Mouse (Mus musculus): ENCODE results near the gene Aars2.
A peak's percentile ranks its signal among the peaks of the same experiment; 100 is the strongest.

Aars2 gene

DNA sequence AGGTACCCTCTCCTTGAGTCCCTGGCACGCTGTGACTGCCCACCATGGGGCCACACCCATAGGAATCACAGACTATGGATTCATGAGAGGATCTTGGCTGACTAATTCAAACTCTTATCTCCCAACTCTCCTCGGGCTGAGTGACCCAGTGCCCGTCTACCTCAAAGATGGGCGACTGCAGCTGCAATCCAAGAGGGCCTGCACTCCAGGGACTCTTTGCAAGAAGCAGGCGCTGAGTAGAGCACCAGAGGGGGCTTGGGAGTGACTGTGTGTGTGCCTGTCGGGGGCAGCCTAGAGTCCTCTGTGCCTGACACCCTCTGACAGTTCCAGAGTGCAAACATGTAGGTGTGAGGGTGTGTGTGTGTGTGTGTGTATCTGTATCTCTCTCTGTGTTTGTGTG lies 35.5 kb downstream of the Aars2 start:
- DNase-seq (ENCODE audit: low spot score in 2 of 2): no peak

DNA sequence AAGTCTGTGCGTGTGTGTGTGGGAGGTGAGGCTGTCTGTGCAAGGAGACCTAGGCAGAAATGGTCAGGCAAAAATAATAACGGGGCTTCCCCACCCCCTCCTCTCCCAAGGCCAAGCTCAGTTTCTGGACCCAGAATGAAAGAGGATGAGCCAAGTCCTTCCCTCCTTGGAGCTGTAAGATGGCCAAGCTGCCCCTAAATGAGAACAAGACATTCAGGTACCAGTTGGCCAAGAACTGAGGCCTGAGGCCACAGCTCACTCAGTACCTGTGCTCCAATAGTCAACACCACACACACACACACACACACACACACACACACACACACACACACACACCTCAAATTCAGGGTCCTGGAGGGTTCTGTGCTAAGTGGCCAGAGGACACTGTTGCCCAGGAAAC lies 36.1 kb downstream of the Aars2 start:
- DNase-seq (ENCODE audit: low spot score in 2 of 2): no peak

DNA sequence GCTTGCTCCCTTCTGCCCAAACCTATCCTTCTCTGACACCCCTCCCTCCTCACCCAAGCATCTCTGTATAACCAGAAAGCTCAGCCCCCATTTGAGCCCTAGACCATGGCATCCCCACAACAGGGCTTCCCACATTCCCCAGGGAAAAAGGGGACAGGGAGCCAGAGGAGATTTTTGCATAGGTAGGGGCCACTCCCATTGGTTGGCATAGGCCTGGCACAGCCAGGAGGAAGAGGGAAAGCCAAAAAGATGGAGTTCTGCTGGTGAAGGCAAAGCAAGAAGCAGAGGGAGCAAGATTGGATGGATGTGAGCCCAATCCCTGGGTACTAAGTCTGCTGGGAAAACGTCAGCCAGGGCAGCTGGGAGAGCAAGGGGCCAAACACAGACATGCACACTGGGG lies 36.5 kb downstream of the Aars2 start:
- no peak for DNase-seq (ENCODE audit: low spot score in 2 of 2)

DNA sequence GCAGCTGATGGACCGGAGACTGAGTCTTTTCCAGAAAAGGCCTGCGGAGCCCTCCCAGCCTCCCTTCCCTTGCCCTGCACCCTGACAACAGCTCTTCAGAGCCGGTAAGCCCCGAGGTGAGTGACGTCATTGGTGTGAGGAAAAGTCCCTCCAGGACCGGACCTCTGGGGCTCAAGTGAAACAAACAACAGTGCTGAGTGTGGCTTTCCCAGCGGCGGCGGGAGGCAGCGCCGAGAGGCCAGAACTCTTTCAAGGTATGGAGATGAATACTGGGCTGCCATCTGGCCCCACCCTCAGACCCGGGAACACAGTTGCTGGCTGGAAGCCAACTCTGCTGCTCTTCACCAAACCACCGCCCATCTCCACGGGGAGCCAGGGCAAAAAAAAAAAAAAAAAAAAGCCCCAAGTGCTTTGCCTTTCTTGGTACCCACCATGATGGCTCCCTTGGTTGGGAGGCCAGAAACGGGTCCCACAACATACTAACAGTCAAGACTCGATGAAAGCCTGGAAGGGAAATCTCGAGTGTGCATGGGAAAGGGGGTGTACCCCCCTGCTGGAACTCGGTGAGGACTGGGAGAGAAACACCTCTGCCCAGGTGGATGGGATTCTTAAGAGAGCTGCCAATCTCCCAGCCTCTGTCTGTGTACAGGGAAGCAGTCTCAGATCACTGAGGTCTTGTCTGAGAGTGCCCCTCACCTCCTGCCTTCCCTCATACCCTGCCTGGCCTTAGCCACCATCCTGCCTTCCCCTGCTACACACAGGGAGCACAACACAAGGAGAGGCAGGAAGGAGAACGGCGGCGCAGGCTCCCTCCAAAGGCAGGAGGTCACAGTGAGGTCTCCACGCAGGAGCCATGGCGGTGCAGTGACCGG lies 37.6 kb downstream of the Aars2 start:
- no peak for DNase-seq (ENCODE audit: low spot score in 2 of 2)

DNA sequence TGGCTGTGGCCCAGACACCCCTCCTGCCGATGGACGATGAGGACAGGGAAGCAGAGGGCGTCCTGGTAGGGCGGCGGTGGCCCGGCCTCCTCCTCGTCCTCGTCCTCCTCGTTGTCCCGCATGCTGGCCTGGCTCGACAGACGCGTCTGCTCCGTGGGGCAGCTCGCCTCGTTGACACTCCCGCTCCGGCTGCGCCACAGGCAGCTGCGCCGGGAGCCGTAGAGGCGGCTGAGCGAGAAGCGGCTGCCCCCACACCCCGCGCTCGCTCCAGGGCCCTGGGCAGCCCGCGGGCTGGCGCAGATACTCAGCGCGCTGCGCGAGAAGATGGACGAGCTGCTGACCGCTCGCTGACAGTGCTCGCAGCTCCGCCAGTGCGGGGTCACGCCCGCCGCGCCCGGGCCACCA lies 38.2 kb downstream of the Aars2 start:
- no peak for DNase-seq (ENCODE audit: low spot score in 2 of 2)

DNA sequence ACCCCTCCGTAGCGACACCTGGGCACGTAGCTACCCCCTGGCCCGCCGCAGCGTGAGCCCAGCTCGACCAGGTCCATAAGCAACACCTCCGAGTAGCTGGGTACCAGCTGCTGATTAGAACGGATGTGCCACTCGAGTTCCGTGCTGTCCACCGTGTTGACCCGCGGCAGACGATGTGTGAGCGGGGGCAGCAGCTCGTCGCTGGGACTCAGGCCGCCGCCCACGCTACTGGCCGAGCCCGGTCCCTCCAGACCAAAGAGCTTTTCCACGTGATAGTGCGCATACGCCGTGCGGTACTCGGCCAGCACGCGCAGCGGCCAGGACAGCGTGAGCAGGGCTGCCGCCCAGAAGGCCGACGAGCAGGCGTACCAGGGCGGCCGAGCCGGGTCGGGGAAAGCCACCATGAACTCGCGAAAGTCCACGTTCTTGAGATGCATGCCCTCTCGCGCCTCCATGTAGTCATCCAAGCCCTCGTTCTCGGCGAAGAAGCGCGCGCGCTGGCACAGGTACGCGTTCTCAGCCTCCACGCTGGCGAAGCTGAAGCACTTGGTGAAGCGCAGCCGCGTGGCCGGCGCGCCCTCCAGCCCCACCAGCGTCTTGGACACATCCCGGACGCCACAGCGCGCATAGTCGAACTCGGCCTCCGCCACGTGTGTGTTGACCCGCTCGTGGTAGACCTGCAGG lies 38.8 kb downstream of the Aars2 start:
- DNase-seq (ENCODE audit: low spot score in 2 of 2): no peak

DNA sequence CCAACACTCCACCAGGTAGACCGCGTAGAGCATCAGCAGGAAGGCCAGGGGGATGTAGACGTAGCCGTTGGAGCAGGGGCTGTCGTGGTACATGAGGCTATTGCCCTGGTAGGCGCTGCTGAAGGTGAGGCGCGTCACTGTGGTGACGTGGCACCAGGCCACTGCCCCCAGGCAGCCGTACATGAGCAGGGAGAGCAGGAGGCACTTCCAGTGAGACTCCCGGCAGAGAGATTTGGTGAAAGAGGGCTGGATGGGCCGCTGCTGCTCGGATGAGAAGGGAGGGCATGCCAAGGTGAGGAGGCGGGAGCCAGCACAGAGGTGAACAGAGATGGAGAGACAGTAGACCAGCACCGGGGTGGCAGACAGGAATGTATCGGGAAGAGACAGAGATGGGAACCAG lies 40.3 kb downstream of the Aars2 start:
- DNase-seq (ENCODE audit: low spot score in 2 of 2): no peak

DNA sequence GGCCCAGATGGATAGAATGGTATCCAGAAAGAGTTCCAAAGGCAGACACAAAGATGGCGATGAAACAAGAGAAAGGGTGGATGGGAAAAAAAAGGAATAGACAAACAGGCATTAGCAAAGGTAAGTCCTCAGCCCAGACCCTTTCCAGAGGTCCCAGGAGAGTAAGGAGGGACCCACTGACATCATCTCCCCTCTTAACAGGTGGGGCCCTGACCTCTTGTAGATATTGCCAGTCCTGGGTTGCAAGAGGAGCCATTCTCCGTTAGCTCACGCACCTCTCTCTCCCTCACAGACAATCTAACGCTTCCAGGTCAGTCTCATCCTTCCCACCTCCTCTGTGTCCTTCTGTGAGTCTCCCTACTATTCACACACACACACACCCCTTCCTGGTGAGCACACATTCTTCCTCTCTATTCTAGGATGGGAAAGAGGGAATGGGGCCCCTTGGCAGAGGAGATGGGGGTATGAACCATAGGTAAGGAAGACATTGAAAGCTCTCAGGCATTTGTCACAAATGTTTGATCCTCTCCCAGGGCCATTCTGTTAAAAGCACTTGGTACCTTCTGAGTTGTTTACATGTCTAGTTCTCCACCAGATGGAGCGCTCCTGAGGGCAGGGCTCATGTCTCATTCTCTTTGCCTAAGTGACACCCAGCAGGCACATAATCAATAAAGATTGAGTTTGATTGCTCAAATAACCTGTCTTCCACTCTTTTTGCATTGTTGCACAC lies 41.0 kb downstream of the Aars2 start:
- no peak for DNase-seq (ENCODE audit: low spot score in 2 of 2)

DNA sequence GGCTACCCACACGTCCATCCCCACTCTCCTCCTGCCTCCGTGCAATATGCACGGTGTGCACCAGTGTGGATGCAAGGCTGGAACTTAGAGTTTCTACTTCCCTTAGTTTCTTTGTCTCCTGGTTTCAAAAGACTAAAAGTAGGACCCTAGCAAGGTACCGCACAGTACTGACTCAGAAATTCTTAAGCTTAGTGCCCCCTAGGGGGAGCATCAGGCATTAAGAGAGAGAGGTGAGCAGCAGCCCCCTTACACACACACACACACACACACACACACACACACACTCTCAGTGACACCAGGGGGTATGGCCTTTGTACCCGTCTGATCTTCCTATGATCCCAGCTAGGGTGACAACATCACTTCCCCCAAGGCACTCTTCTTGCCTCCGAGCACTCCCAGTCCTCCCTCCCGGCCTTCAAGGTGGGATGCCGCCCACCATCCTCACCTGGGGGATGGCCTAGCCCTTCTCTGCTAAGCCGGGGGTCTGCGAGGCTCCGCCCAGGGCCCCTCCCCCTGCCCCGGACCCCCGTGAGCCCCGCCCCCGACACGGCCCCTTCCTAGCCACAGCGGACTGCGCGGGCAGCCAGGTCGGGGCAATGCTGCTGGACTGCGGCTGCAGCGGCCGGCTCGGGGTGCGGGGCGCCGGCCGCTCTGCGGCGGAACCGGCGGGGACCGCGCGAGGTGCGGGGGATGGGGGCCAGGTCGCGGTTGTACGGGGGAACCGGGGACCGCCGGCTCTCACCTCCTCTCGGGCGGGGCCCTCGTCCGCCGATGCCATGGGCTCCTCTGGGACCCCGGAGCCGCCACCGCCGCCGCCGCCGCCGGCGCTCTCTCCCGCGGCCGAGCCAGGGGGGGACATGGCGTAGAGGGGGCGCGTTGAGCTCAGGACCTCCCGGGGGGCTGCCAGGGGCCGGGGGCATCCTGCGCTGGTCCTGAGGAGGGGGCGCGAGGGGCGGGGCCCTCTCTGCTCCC lies 42.2 kb downstream of the Aars2 start:
- DNase-seq (ENCODE audit: low spot score in 2 of 2): no peak

DNA sequence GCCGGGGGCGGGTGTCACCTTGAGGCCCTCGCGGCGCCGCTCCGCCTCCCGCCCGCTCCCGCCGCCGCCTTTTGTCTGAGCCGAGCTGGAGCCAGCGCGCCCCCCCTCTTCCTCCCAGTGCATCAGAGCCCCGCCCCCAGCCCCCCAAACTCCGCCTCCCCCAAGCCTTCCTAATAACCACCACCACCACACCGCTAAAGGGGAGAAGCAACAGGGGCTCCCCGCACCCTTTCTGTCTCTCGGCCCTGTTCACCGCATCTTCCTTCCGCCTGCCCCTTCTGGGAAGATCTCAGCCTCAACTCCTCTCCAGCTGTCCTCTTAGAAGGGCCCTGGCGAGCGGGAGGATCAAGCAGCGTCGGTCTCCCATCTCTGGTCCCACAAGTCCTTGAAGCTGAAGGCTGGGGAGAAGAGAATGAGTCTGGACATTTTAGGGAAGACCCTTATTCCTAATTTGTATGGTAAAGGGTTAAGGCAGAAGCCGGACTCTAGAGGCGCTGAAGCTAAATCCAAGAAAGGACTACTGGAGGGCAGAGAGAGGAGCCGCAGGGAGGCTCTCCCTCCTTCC lies 43.1 kb downstream of the Aars2 start, which contains the start of gene Tmem151b:
Gene Tmem151b (minus strand): TSS at position 61 of the 565 bp plus-strand sequence.
- DNase-seq (ENCODE audit: low spot score in 2 of 2): no peak

DNA sequence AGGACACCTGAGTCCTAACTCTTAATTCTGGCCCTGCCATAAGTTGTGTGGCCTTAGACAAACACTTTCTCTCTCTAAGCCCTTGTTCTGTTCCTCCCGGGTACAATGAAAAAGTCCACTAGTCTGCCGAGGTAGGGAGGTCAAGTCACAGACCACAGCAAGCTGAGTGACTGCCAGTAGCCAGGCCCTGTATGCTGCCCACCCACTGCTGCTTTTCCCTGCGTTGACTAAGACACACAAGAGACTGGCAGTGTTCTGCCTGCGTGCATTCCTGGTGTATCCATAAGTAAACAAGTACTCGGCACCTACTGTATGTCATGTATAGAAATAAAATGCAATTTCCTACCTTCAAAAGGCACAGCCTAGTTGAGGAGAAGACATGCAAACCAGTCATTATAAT lies 43.6 kb downstream of the Aars2 start:
- no peak for DNase-seq (ENCODE audit: low spot score in 2 of 2)

DNA sequence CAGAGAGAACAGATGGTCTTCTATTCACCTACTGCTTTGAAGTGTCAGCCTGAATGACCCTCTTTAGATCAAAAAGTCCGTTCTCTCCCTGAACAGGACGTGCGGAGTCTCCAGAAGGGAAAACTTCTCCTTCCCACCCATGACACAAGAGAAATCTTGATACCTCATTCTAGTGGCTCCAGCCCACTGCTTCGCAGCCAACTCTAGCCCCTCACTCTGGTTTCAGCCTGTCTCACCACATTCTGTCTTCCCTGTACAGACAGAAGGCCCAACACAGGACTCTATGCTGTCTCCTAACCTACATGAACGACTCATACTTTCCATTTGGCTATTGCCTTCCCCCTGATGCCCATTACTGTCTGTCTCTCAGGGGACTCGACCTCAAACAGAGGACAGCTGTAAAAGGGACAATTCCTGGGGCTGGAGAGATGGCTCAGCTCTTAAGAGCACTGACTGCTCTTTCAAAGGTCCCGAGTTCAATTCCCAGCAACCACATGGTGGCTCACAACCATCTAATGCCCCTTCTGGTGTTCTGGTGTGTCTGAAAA lies 44.7 kb downstream of the Aars2 start:
- no peak for DNase-seq (ENCODE audit: low spot score in 2 of 2)

DNA sequence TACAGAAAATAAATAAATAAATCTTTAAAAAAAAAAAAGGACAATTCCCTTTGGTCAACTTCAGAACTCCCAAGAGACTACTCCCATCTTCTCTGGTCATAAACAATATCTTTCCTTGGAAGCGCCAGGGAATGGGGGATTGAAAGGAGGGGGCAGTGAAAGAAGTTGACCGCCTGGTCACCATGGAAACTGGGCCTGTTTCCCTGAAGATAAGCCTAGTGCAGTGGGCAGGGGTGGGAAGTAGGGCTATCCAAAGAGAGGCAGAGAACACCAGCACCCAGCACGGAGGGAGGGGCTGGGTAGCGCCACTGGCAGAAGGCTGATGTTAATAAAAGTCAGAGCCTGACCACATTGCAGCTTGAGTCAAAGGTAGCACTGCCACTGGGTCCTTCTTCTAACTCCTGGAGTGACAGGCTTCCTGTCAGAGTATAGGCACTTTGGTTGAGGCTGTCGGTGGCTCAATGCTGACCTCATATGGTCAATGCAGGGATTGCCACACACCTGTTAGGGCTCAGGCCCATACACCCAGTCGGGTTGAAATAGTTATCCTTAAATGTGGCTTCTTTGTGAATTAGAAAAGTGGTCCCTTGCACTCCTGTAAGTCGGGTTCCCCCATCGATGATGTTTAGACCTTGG lies 45.3 kb downstream of the Aars2 start:
- DNase-seq (ENCODE audit: low spot score in 2 of 2): peak in 1 of 2 experiments; percentile 76

DNA sequence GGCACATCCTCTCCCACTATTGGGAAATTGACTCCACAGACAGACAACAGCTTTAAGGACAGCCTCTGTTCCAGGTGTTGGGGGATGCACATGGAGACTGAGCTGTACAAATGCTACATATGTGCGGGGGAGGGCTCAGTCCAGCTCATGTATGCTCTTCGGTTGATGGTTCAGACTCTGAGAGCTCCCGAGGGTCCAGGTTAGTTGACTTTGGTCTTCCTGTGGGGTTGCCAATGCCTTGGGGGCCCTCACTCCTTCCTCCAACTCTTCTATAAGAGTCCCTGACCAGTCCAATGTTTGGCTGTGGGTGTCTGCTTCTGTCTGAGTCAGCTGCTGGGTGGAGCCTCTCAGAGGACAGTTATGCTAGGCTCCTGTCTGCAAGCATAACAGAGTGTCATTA lies 46.4 kb downstream of the Aars2 start:
- no peak for DNase-seq (ENCODE audit: low spot score in 2 of 2)

DNA sequence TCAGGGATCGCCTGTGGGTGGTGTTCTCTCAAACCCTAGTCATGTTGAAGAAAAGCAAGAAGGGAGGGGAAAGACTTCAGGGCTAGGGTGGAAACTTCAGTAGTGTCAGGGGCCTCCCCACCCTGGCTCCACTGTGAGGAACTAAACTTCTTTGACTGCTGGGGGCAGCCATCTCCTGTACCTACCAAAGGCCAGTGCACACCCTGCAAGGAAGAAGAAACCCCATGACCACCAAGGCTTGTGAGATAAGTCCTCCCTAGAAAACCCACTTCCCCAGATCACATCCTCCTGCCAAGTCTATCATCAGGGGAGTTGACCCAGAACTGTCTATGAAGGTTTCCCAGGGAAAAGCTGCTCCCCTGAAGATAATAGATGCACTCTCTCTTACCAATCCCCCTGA lies 47.8 kb downstream of the Aars2 start:
- DNase-seq (ENCODE audit: low spot score in 2 of 2): no peak

DNA sequence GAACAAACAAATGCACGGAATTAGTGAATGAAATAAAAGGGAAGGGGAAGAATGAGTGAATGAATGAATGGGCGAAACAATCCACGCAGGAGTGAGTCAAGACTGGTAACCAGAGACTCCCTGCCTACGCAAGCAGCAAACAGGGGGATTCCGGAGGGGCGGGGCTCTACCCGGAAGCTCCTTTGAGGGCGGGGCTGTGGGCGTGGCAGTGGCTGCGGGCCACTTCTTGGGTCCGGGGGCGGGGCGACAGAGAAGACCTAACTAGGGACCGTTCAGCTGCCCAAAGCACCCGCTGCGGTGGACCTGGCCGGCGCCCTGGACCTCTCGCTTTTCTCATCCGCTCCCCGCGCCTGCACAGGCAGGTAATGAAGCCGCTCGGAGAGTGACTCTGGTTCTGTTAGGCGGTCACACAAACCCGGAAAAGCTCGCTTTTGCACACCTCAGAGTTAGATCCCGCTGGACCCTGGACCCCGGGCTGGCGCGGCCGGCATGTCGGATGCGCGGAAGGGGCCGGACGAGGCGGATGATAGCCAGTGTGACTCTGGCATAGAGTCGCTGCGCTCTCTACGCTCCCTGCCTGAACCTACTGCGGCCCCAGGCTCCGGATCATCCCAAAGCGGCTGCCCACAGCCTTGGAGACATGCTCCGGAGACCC lies 48.9 kb downstream of the Aars2 start, which contains the start of gene Nfkbie:
Gene Nfkbie (plus strand): TSS at position 252 of the 655 bp plus-strand sequence.
- DNase-seq (ENCODE audit: low spot score in 2 of 2): peak; percentile 79 to 86

DNA sequence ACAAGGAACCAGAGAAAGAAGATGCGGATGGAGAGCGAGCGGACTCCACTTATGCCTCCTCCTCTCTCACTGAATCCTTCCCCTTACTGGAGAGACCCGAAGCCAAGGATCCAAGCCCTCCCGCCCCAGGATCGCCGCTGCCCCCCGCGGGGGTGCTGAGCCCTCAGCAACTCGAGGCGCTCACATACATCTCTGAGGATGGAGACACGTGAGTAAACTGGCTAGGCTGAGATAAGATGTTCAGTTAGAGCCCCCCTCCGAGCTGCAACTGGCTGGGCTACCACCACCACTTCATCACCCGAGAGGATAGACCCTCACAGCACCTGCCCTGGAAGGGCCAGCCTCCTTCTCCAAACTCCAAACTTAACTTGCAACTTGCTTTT lies 49.5 kb downstream of the Aars2 start:
- DNase-seq (ENCODE audit: low spot score in 2 of 2): no peak

DNA sequence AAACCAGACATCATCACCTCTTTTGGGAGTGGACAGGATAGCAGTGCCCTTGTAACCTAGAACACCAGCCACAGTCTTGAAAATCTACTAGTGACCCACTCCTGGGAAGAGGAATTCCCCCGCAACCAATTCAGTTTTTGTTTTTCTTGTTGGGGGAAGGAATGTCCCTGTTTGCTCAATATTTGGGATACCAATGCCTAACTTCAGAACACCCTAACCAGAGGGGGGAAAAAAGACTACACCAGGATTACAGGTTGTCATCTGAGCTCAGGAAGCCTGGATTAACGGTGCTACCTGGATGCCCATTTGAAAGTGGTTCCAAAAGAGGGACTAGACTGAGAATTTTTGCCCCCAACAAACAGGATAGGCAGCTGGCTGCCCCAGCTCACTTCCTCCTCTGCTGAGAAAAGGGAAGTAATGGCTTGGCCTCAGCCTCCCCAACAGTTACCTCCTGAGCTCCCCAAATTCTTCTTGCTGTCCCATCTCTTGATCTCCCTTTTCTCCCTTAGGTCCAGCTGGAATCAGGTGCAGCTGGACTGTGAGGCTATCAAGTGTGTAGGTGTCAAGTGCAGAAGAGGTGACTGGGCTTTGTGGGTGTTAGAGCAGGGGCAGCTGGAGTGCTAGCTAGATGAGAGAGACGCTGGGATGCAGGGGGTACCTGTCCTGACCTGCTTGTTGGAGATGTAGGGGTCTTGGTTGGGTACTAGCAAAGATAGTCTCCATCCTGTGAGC lies 50.0 kb downstream of the Aars2 start:
- no peak for DNase-seq (ENCODE audit: low spot score in 2 of 2)

DNA sequence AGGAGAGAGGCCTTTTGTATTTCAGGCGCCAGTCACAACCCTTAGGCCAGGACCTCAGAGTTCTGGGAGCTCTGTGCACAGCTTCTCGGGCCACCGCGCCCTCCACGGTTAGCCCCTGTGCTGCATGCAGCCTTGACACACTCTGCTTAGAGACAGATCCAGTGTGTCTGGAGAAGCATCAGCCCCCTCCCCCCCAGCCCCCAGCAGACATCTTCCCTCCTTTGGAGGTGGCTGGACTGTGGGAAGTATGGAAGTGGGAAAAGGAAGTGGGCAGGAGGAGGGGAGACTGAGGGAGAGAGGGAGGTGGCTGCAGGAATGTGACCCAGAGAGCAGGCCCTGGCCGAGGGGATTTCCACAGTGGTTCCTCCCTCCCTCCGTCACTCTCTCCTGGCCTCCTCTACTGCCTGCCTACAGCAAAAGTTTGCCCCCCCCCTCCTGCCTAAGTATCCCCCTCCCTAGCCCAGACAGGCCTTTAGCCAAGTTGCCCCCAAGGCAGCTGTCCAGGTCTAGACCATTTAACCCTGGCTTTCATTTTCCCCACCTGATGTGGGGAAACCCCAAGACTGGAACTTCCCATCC lies 50.7 kb downstream of the Aars2 start:
- DNase-seq (ENCODE audit: low spot score in 2 of 2): no peak
